Mouse (Mus musculus): ENCODE measurements around the gene Msmb. TPM values are rescaled to one million over a fixed set of nuclear protein-coding genes. Genes with fewer than 3 reads are reported as not detected.

The Msmb gene
- polyA plus RNA-seq, 1 experiment from 2014 or later, result not detected

Other genes with a start within 250 kb of the Msmb start
- gene Galnt15, start 113.0 kb upstream of the Msmb start, polyA plus RNA-seq (2015; fragmentation: Nextera tagmentation; extraction: Ambion mirVana), result 0.37 and 0.48 TPM in 2 replicates
- gene Oxnad1, start 56.6 kb upstream of the Msmb start, polyA plus RNA-seq (2015; fragmentation: Nextera tagmentation; extraction: Ambion mirVana), result 21.0 and 24.7 TPM in 2 replicates
- 74.5 and 78.8 TPM in 2 replicates for gene Dph3, start 56.3 kb upstream of the Msmb start, polyA plus RNA-seq (2015; fragmentation: Nextera tagmentation; extraction: Ambion mirVana)
- 90.5 and 94.2 TPM in 2 replicates for gene Ncoa4, start 17.8 kb downstream of the Msmb start, polyA plus RNA-seq (2015; fragmentation: Nextera tagmentation; extraction: Ambion mirVana)
- gene Timm23, start 59.9 kb downstream of the Msmb start, polyA plus RNA-seq (2015; fragmentation: Nextera tagmentation; extraction: Ambion mirVana), result 247 and 253 TPM in 2 replicates
- 39.2 and 40.5 TPM in 2 replicates for gene Parg, start 59.9 kb downstream of the Msmb start, polyA plus RNA-seq (2015; fragmentation: Nextera tagmentation; extraction: Ambion mirVana)
- gene Ogdhl, start 180.0 kb downstream of the Msmb start, polyA plus RNA-seq (2015; fragmentation: Nextera tagmentation; extraction: Ambion mirVana), result 12.5 and 13.9 TPM in 2 replicates
- gene 1700024G13Rik, start 246.4 kb downstream of the Msmb start, polyA plus RNA-seq (2015; fragmentation: Nextera tagmentation; extraction: Ambion mirVana), result 2.8 and 4.4 TPM in 2 replicates

Measured in embryonic facial prominence, embryonic 15.5 days (tissue).